Mouse (Mus musculus) embryonic facial prominence, embryonic 11.5 days (tissue): ENCODE measurements at regions not wholly inside any gene's neighbourhood (a gene's known extent, or its start where the extent isn't known, plus 50 kb on each side); places are given as distances from the start of the nearest gene placed in this dataset.

ENCODE experiments used
- ATAC-seq: fragments of 200-750 bp; cut with Nextera tagmentation; replicated peaks from 2 replicates; pipeline ENCODE4 v1.8.0; 2017; ENCODE audit warnings: low read depth; ENCODE audit not compliant: insufficient number of reproducible peaks, low FRiP score, low TSS enrichment
- DNase-seq: peaks from one replicate; pipeline ENCODE4 v3.0.0-alpha.2; 2015; ENCODE audit warnings: low spot score
- H3K27ac ChIP-seq: fragments of 300-500 bp; sonication (generic); replicated peaks from 2 replicates; pipeline ENCODE4 v1.5.1; 2014; ENCODE audit warnings: mild to moderate bottlenecking, low read depth, low read length, control low read depth
- H3K27me3 ChIP-seq: fragments of 300-500 bp; sonication (generic); 2 replicates; pipeline ENCODE4 v1.6.1; 2014; ENCODE audit warnings: mild to moderate bottlenecking, low read length, moderate library complexity, mixed read lengths; ENCODE audit not compliant: control insufficient read depth, insufficient read depth
- H3K36me3 ChIP-seq: fragments of 300-500 bp; sonication (generic); replicated peaks from 2 replicates; pipeline ENCODE4 v1.6.1; 2014; ENCODE audit warnings: low read depth, mild to moderate bottlenecking, low read length, moderate library complexity, mixed read lengths; ENCODE audit not compliant: control insufficient read depth, insufficient read depth
- H3K4me1 ChIP-seq: fragments of 300-500 bp; sonication (generic); 2 replicates; pipeline ENCODE4 v1.6.1; 2014; ENCODE audit warnings: low read length, mixed read lengths; ENCODE audit not compliant: control insufficient read depth, insufficient read depth
- H3K4me2 ChIP-seq: fragments of 300-500 bp; sonication (generic); 2 replicates; pipeline ENCODE4 v1.6.1; 2014; ENCODE audit warnings: low read depth, mild to moderate bottlenecking, control low read depth, low read length, moderate library complexity
- H3K4me3 ChIP-seq: fragments of 300-500 bp; sonication (generic); 2 replicates; pipeline ENCODE4 v1.5.1; 2014; ENCODE audit warnings: low read depth, low read length, control low read depth
- H3K9ac ChIP-seq: fragments of 300-500 bp; sonication (generic); replicated peaks from 2 replicates; pipeline ENCODE4 v1.6.1; 2014; ENCODE audit warnings: mild to moderate bottlenecking, control low read depth, low read length
- H3K9me3 ChIP-seq: fragments of 300-500 bp; sonication (generic); replicated peaks from 2 replicates; pipeline ENCODE4 v1.6.1; 2016; ENCODE audit warnings: mild to moderate bottlenecking, low read length, inconsistent platforms, mixed read lengths; ENCODE audit not compliant: control insufficient read depth
- WGBS: fragments of 180-500 bp; shearing (Covaris S2); extraction: QIAGEN DNeasy Blood & Tissue Kit; methylation state at CpG from one replicate; pipeline ENCODE4 v1.1.7; 2014; 5-methylcytosine and 5-hydroxymethylcytosine counted together

GRCm38 (mm10) chr1:92250594-92251463 is 55.3 kb upstream of the Hdac4 start:
- Histone ChIP-seq H3K4me3 (no peak overlapping the region), H3K27ac (no peak overlapping the region), H3K9ac (no peak overlapping the region; the same call in 1 of the 2 replicates), H3K4me2 (no peak overlapping the region), H3K4me1 (peaks cover 2% of the 10 kb centered on the region; the same call in 1 of the 2 replicates), H3K36me3 (no peaks in the 10 kb centered on the region), H3K9me3 (no peaks in the 10 kb centered on the region), H3K27me3 (no peaks in the 10 kb centered on the region)
- 81% methylated on average over 10 of the region's 10 CpGs for WGBS
- no peak for ATAC-seq
- no peak for DNase-seq
